Mouse (Mus musculus) testis, adult 2 months (tissue): ENCODE results near the gene Myrfl. TPM values are rescaled to one million over a fixed set of nuclear protein-coding genes. Genes with fewer than 3 reads are reported as not detected.

ENCODE experiments used
- H3K27ac ChIP-seq: fragments of 200-500 bp; 2 replicates; pipeline ENCODE4 v1.5.1; 2012; ENCODE audit warnings: low read depth, low read length; ENCODE audit not compliant: control insufficient read depth, insufficient read depth
- H3K27me3 ChIP-seq: fragments of 200-500 bp; 2 replicates; pipeline ENCODE4 v1.6.1; 2012; ENCODE audit warnings: mild to moderate bottlenecking, low read length, moderate library complexity; ENCODE audit not compliant: control insufficient read depth, insufficient read depth
- H3K36me3 ChIP-seq: fragments of 200-500 bp; 2 replicates; pipeline ENCODE4 v1.6.1; 2012; ENCODE audit warnings: mild to moderate bottlenecking, low read length; ENCODE audit not compliant: control insufficient read depth, insufficient read depth
- H3K4me1 ChIP-seq: fragments of 200-500 bp; 2 replicates; pipeline ENCODE4 v1.6.1; 2012; ENCODE audit warnings: low read length; ENCODE audit not compliant: control insufficient read depth, insufficient read depth
- H3K4me3 ChIP-seq: fragments of 200-500 bp; 2 replicates; pipeline ENCODE4 v1.5.1; 2012; ENCODE audit warnings: low read depth, mild to moderate bottlenecking, low read length, moderate library complexity, mixed read lengths; ENCODE audit not compliant: control insufficient read depth
- CTCF ChIP-seq: fragments of 200-500 bp; IDR thresholded peaks from 2 replicates; pipeline ENCODE4 v1.5.1; 2012; ENCODE audit warnings: low read depth, mild to moderate bottlenecking, inconsistent platforms, low read length, moderate library complexity; ENCODE audit not compliant: control insufficient read depth, insufficient read depth, insufficient replicate concordance
- POLR2A ChIP-seq: fragments of 200-500 bp; IDR thresholded peaks from 2 replicates; pipeline ENCODE4 v1.6.1; 2012; ENCODE audit warnings: low read depth, mild to moderate bottlenecking, inconsistent platforms, low read length, moderate library complexity; ENCODE audit not compliant: control insufficient read depth
- polyA plus RNA-seq: library from polyadenylated mRNA; depleted of rRNA; stranded (reverse); fragments of >200 nt; gene quantifications from 2 replicates; pipeline ENCODE4 v1.2.3, GENCODE M21; 2012; rRNA removed

The Myrfl gene
- polyA plus RNA-seq: 0.06 and 0.09 TPM in 2 replicates

GRCm38 (mm10) chr10:116896336-116897177, at the start of gene Myrfl:
Myrfl (minus strand) TSS chr10:116896919.
- H3K36me3 ChIP-seq: no peaks in the 10 kb centered on the region
- no peak for TF ChIP-seq POLR2A
- no peak for TF ChIP-seq CTCF
- no peaks in the 10 kb centered on the region for H3K27me3 ChIP-seq
- no peaks in the 10 kb centered on the region for H3K4me1 ChIP-seq
- H3K4me3 ChIP-seq: no peak within 1 kb of the TSS
- H3K27ac ChIP-seq: no peak within 1 kb of the TSS

- no peaks in the 10 kb centered on the region for H3K36me3 ChIP-seq
- H3K4me3 ChIP-seq: no peak overlapping the region
- no peak for TF ChIP-seq POLR2A
- no peak for TF ChIP-seq CTCF
- H3K27ac ChIP-seq: no peak overlapping the region
- no peaks in the 10 kb centered on the region for H3K4me1 ChIP-seq
- no peaks in the 10 kb centered on the region for H3K27me3 ChIP-seq
Measured at GRCm38 (mm10) chr10:116944940-116945339, 48.2 kb upstream of the Myrfl start.

GRCm38 (mm10) chr10:116944144-116944543, 47.4 kb upstream of the Myrfl start:
- H3K27me3 ChIP-seq: no peaks in the 10 kb centered on the region
- H3K27ac ChIP-seq: no peak overlapping the region
- no peaks in the 10 kb centered on the region for H3K4me1 ChIP-seq
- no peak overlapping the region for H3K4me3 ChIP-seq
- TF ChIP-seq POLR2A (no peak), CTCF (no peak)
- H3K36me3 ChIP-seq: no peaks in the 10 kb centered on the region

- Histone ChIP-seq H3K36me3 (no peaks in the 10 kb centered on the region), H3K4me1 (no peaks in the 10 kb centered on the region), H3K4me3 (no peak overlapping the region), H3K27me3 (no peaks in the 10 kb centered on the region), H3K27ac (no peak overlapping the region)
- TF ChIP-seq POLR2A (no peak), CTCF (peak; percentile 84; the same call in 1 of the 2 replicates)
Measured at GRCm38 (mm10) chr10:116943025-116943424, 46.3 kb upstream of the Myrfl start.

DNA sequence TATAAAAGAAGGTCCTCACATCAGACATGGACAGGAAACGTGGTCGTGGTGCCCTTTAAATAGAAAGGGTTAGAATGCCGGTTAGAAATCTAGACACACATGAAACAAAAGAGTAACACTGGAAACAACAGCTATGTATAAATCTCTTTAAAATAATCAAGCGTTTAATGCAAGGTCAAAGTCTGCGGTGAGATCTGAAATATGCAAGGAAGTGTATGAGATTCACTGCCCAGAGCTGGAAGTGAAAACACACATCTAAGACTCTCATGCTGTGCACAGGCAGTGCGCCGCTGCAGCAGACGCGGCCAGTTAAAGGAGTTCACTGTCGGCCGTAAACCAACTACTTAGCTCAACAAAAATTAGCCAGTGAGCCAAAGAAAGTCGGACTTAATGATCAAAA, 38.3 kb upstream of the Myrfl start:
- H3K4me3 ChIP-seq: no peak overlapping the region
- H3K36me3 ChIP-seq: no peaks in the 10 kb centered on the region
- no peak overlapping the region for H3K27ac ChIP-seq
- TF ChIP-seq CTCF (no peak), POLR2A (no peak)
- no peaks in the 10 kb centered on the region for H3K4me1 ChIP-seq
- H3K27me3 ChIP-seq: no peaks in the 10 kb centered on the region

DNA sequence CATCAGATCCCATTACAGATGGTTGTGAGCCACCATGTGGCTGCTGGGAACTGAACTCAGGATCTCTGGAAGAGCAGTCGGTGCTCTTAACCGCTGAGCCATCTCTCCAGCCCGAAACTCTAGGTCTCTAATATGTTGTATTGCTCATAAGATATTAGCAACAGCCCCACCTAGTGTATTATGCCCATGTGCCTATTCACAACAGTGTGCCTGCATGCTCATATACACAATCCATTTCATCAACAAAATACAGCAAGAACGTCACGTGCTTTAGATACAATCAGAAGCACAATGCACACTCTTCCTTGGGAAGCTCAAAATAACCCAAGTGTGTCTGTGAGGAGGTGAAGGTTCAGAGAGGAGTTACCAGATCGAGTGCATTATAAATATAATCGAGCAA, 37.1 kb upstream of the Myrfl start:
- TF ChIP-seq POLR2A (no peak), CTCF (no peak)

GRCm38 (mm10) chr10:116932418-116932817, 35.7 kb upstream of the Myrfl start:
- no peaks in the 10 kb centered on the region; the same call in 1 of the 2 replicates for H3K36me3 ChIP-seq
- TF ChIP-seq POLR2A: no peak
- TF ChIP-seq CTCF: no peak
- no peak overlapping the region for H3K27ac ChIP-seq
- no peak overlapping the region for H3K4me3 ChIP-seq
- no peaks in the 10 kb centered on the region for H3K4me1 ChIP-seq
- H3K27me3 ChIP-seq: no peaks in the 10 kb centered on the region

More for the DNA sequence above, 37.1 kb upstream of the Myrfl start:
- Histone ChIP-seq H3K27me3 (no peaks in the 10 kb centered on the region), H3K27ac (no peak overlapping the region), H3K4me3 (no peak overlapping the region), H3K4me1 (no peaks in the 10 kb centered on the region), H3K36me3 (no peaks in the 10 kb centered on the region)
